Mouse (Mus musculus): Measurements from ENCODE around the gene 3830417A13Rik. TPM values are rescaled to one million over a fixed set of nuclear protein-coding genes. Genes with fewer than 3 reads are reported as not detected.

3830417A13Rik gene
- not detected in 2 replicates for polyA plus RNA-seq (2011; ENCODE audit: insufficient read depth, insufficient read length, low replicate concordance, missing spikeins)

DNA sequence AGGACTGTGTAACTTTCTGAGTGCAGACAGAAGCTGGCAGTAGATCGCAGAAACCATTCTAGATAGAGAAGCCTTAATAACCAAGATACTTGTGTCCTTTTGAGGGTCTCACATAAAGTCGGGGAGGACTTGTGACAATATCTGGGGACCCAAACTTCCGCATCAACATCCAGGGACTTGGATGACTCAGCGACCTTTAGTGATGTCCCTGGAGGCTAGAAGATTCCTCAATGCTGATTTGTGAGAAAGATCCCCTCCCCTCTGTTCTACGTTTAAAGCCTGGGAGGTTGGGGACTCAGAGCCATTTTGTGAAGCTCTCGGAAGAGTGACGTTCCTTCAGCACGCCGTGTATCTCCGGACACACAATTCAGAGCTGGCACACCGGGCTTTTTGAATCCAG lies at the start of gene 3830417A13Rik:
Gene 3830417A13Rik (plus strand): TSS at position 301 of the 400 bp plus-strand sequence.
- TF ChIP-seq CTCF (IDR thresholded peaks at IDR 0.05; ENCODE audit: control insufficient read depth, insufficient read depth, low read length): no peak
- no peaks in the 10 kb centered on the region for H3K4me1 ChIP-seq (ENCODE audit: control insufficient read depth, insufficient read depth, low read length)
- 83% methylated on average over 11 of the region's 11 CpGs for WGBS
- no peak within 1 kb of the TSS for H3K4me3 ChIP-seq (replicated peaks; ENCODE audit: control insufficient read depth, low read depth, low read length)
- H3K27ac ChIP-seq (ENCODE audit: control insufficient read depth, insufficient read depth, low read depth, low read length, poor library complexity): no peak within 1 kb of the TSS

- no peak for TF ChIP-seq CTCF (IDR thresholded peaks at IDR 0.05; ENCODE audit: control insufficient read depth, insufficient read depth, low read length)
- no peak for TF ChIP-seq POLR2A (IDR thresholded peaks at IDR 0.05; ENCODE audit: borderline replicate concordance, control insufficient read depth, low read depth, low read length)
- 66% methylated on average over 2 of the region's 2 CpGs for WGBS
- H3K27ac ChIP-seq (ENCODE audit: control insufficient read depth, insufficient read depth, low read depth, low read length, poor library complexity): no peak within 1 kb of the TSS
- H3K4me3 ChIP-seq (replicated peaks; ENCODE audit: control insufficient read depth, low read depth, low read length): no peak within 1 kb of the TSS
- H3K4me1 ChIP-seq (ENCODE audit: control insufficient read depth, insufficient read depth, low read length): no peaks in the 10 kb centered on the region
These were observed 21.2 kb upstream of the 3830417A13Rik start, which contains the start of gene Gm6760 for GRCm38 (mm10) chrX:64152098-64152497. Gene Gm6760, minus strand, starts transcription at chrX:64152198.

DNA sequence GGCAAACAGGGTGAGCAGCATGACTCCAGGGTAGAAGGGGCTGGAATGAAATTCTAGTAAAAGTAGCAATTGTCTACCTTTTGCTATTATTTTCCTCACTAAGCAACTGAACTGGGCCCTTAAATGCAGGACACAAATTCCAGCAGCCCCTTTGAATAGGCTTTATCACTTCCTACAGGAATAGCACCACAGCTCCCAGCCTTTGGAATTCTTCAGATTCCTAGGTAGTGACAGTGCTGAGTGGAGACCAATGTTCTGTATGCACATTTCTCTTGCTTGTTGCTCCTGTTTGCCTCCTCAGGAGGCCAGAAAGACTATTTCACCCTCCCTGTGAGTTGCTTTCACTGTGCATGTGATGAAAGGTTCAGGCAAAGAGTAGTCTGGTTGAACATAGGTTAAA lies 7.9 kb downstream of the 3830417A13Rik start:
- no peak for TF ChIP-seq POLR2A (IDR thresholded peaks at IDR 0.05; ENCODE audit: borderline replicate concordance, control insufficient read depth, low read depth, low read length)
- TF ChIP-seq CTCF (IDR thresholded peaks at IDR 0.05; ENCODE audit: control insufficient read depth, insufficient read depth, low read length): no peak
- Histone ChIP-seq H3K27ac (ENCODE audit: control insufficient read depth, insufficient read depth, low read depth, low read length, poor library complexity) (no peak overlapping the region), H3K4me3 (replicated peaks; ENCODE audit: control insufficient read depth, low read depth, low read length) (no peak overlapping the region)

More for the DNA sequence above, 7.9 kb downstream of the 3830417A13Rik start:
- H3K4me1 ChIP-seq (ENCODE audit: control insufficient read depth, insufficient read depth, low read length): no peaks in the 10 kb centered on the region

Other genes starting within 250 kb of the 3830417A13Rik start
- not detected in 2 replicates for gene Gm6760, start 21.4 kb upstream of the 3830417A13Rik start, polyA plus RNA-seq (2011; ENCODE audit: insufficient read depth, insufficient read length, low replicate concordance, missing spikeins)
- not detected in 2 replicates for gene Slitrk4, start 103.4 kb downstream of the 3830417A13Rik start, polyA plus RNA-seq (2011; ENCODE audit: insufficient read depth, insufficient read length, low replicate concordance, missing spikeins)

Data from bone marrow, adult 2 months (tissue).